Mouse (Mus musculus) hindbrain, embryonic 11.5 days (tissue): Measurements from ENCODE around the gene Elavl3. TPM values are rescaled to one million over a fixed set of nuclear protein-coding genes. Genes with fewer than 3 reads are reported as not detected.

Experiments
- ATAC-seq: fragments of 200-750 bp; cut with Nextera tagmentation; 2 replicates; pipeline ENCODE4 v1.8.0; 2017; ENCODE audit warnings: mild to moderate bottlenecking, moderate TSS enrichment, moderate library complexity; ENCODE audit not compliant: low FRiP score
- DNase-seq: peaks from one replicate; pipeline ENCODE4 v3.0.0-alpha.2; 2015; ENCODE audit warnings: low spot score
- H3K27ac ChIP-seq: fragments of 300-500 bp; sonication (generic); 2 replicates; pipeline ENCODE4 v1.5.1; 2014; ENCODE audit warnings: mild to moderate bottlenecking, low read depth, low read length
- H3K27me3 ChIP-seq: fragments of 300-500 bp; sonication (generic); 2 replicates; pipeline ENCODE4 v1.6.1; 2014; ENCODE audit warnings: mild to moderate bottlenecking, low read length, moderate library complexity, mixed read lengths; ENCODE audit not compliant: control insufficient read depth, insufficient read depth
- H3K36me3 ChIP-seq: fragments of 300-500 bp; sonication (generic); 2 replicates; pipeline ENCODE4 v1.6.1; 2014; ENCODE audit warnings: mild to moderate bottlenecking, low read length, moderate library complexity, mixed read lengths; ENCODE audit not compliant: control insufficient read depth, insufficient read depth
- H3K4me1 ChIP-seq: fragments of 300-500 bp; sonication (generic); replicated peaks from 2 replicates; pipeline ENCODE4 v1.6.1; 2014; ENCODE audit warnings: low read length, mixed read lengths; ENCODE audit not compliant: control insufficient read depth, insufficient read depth
- H3K4me2 ChIP-seq: fragments of 300-500 bp; sonication (generic); replicated peaks from 2 replicates; pipeline ENCODE4 v1.6.1; 2014; ENCODE audit warnings: mild to moderate bottlenecking, low read depth, low read length
- H3K4me3 ChIP-seq: fragments of 300-500 bp; sonication (generic); 2 replicates; pipeline ENCODE4 v1.5.1; 2014; ENCODE audit warnings: low read depth, low read length
- H3K9ac ChIP-seq: fragments of 300-500 bp; sonication (generic); 2 replicates; pipeline ENCODE4 v1.6.1; 2014; ENCODE audit warnings: low read depth, low read length
- H3K9me3 ChIP-seq: fragments of 300-500 bp; sonication (generic); 2 replicates; pipeline ENCODE4 v1.6.1; 2016; ENCODE audit warnings: low read length; ENCODE audit not compliant: control insufficient read depth
- WGBS: fragments of 180-500 bp; shearing (Covaris S2); extraction: QIAGEN DNeasy Blood & Tissue Kit; methylation state at CpG from one replicate; pipeline ENCODE4 v1.1.7; 2014; 5-methylcytosine and 5-hydroxymethylcytosine counted together
- polyA plus RNA-seq: library from polyadenylated mRNA; unstranded; fragments of >200 nt; fragmentation: Nextera tagmentation; extraction: Ambion mirVana; gene quantifications from 2 replicates; pipeline ENCODE4 v1.2.1, GENCODE M21; 2014

The Elavl3 gene
- polyA plus RNA-seq, 1 experiment from 2014 or later = 85.2 TPM

GRCm38 (mm10) chr9:21969304-21969703 is 82.5 kb downstream of the Elavl3 start:
- Histone ChIP-seq H3K36me3 (no peaks in the 10 kb centered on the region), H3K4me3 (no peak overlapping the region), H3K27me3 (no peaks in the 10 kb centered on the region), H3K9me3 (no peaks in the 10 kb centered on the region), H3K27ac (no peak overlapping the region), H3K9ac (no peak overlapping the region), H3K4me1 (no peaks in the 10 kb centered on the region), H3K4me2 (no peak overlapping the region)
- 90% methylated on average over 4 of the region's 4 CpGs for WGBS
- DNase-seq = no peak
- no peak for ATAC-seq

GRCm38 (mm10) chr9:21968883-21969282 is 82.9 kb downstream of the Elavl3 start:
- no peak for DNase-seq
- H3K9ac ChIP-seq = no peak overlapping the region
- ATAC-seq = no peak
- H3K9me3 ChIP-seq = no peaks in the 10 kb centered on the region
- H3K27me3 ChIP-seq = no peaks in the 10 kb centered on the region
- no peaks in the 10 kb centered on the region for H3K36me3 ChIP-seq
- no peaks in the 10 kb centered on the region for H3K4me1 ChIP-seq
- WGBS = 72% methylated on average over 6 of the region's 6 CpGs
- H3K4me3 ChIP-seq = no peak overlapping the region
- no peak overlapping the region for H3K27ac ChIP-seq
- no peak overlapping the region for H3K4me2 ChIP-seq

Other genes with a start within 250 kb of the Elavl3 start
- gene Angptl8, start 216.5 kb downstream of the Elavl3 start, polyA plus RNA-seq = 0.74 TPM in 1 of 2 replicates, not detected in the other
- 16.3 and 21.4 TPM in 2 replicates for gene Dock6, start 199.4 kb downstream of the Elavl3 start, polyA plus RNA-seq
- gene Rab3d, start 133.8 kb downstream of the Elavl3 start, polyA plus RNA-seq = 8.6 and 9.5 TPM in 2 replicates
- gene Ccdc159, start 124.6 kb downstream of the Elavl3 start, polyA plus RNA-seq = 3.3 and 3.9 TPM in 2 replicates
- gene Tmem205, start 124.5 kb downstream of the Elavl3 start, polyA plus RNA-seq = 34.7 and 39.3 TPM in 2 replicates
- gene Plppr2, start 115.0 kb downstream of the Elavl3 start, polyA plus RNA-seq = 21.0 and 22.3 TPM in 2 replicates
- gene Swsap1, start 96.3 kb downstream of the Elavl3 start, polyA plus RNA-seq = 14.6 and 20.4 TPM in 2 replicates
- 4.2 and 5.2 TPM in 2 replicates for gene Epor, start 88.5 kb downstream of the Elavl3 start, polyA plus RNA-seq
- gene Rgl3, start 62.6 kb downstream of the Elavl3 start, polyA plus RNA-seq = 2.0 and 2.1 TPM in 2 replicates
- gene Ccdc151, start 49.4 kb downstream of the Elavl3 start, polyA plus RNA-seq = 5.5 and 5.7 TPM in 2 replicates
- 84.6 TPM in 2 replicates for gene Prkcsh, start 49.2 kb downstream of the Elavl3 start, polyA plus RNA-seq
- 0.56 TPM in 1 of 2 replicates, not detected in the other for gene Gm49318, start 19.2 kb upstream of the Elavl3 start, polyA plus RNA-seq
- gene Zfp653, start 19.4 kb upstream of the Elavl3 start, polyA plus RNA-seq = 8.1 and 9.2 TPM in 2 replicates
- gene Ecsit, start 33.4 kb upstream of the Elavl3 start, polyA plus RNA-seq = 32.4 and 38.4 TPM in 2 replicates
- 1.8 and 2.1 TPM in 2 replicates for gene Cnn1, start 47.2 kb upstream of the Elavl3 start, polyA plus RNA-seq
- 211 and 213 TPM in 2 replicates for gene Elof1, start 65.1 kb upstream of the Elavl3 start, polyA plus RNA-seq
- gene Acp5, start 83.7 kb upstream of the Elavl3 start, polyA plus RNA-seq = 17.1 and 18.7 TPM in 2 replicates
- 60.5 and 64.1 TPM in 2 replicates for gene Pigyl, start 104.8 kb upstream of the Elavl3 start, polyA plus RNA-seq
- gene Zfp872, start 136.1 kb upstream of the Elavl3 start, polyA plus RNA-seq = not detected in 2 replicates
- 11.9 and 13.4 TPM in 2 replicates for gene Zfp809, start 173.7 kb upstream of the Elavl3 start, polyA plus RNA-seq
- gene Zfp599, start 207.9 kb upstream of the Elavl3 start, polyA plus RNA-seq = 7.1 and 8.1 TPM in 2 replicates